Mouse (Mus musculus) stomach, postnatal 0 days (tissue): ENCODE results near the gene Tnip1. TPM values are rescaled to one million over a fixed set of nuclear protein-coding genes. Genes with fewer than 3 reads are reported as not detected.
"Not testable (repeated sequence)": the region's sequence is repeated elsewhere in the genome, so short reads cannot be mapped to it uniquely, and the experiment has no call there.

Source experiments
- ATAC-seq: fragments of 200-750 bp; cut with Nextera tagmentation; 2 replicates; pipeline ENCODE4 v1.8.0; 2017; ENCODE audit not compliant: low FRiP score, low TSS enrichment
- DNase-seq: peaks from one replicate; pipeline ENCODE4 v3.0.0-alpha.2; 2016; ENCODE audit warnings: low spot score
- H3K27ac ChIP-seq: fragments of 300-500 bp; sonication (generic); replicated peaks from 2 replicates; pipeline ENCODE4 v1.5.1; 2014; ENCODE audit warnings: mild to moderate bottlenecking, control low read depth
- H3K27me3 ChIP-seq: fragments of 300-500 bp; sonication (generic); 2 replicates; pipeline ENCODE4 v1.6.1; 2014; ENCODE audit warnings: low read length; ENCODE audit not compliant: control insufficient read depth, insufficient read depth
- H3K36me3 ChIP-seq: fragments of 300-500 bp; sonication (generic); 2 replicates; pipeline ENCODE4 v1.6.1; 2014; ENCODE audit warnings: low read length, mixed read lengths; ENCODE audit not compliant: control insufficient read depth, insufficient read depth
- H3K4me1 ChIP-seq: fragments of 300-500 bp; sonication (generic); replicated peaks from 2 replicates; pipeline ENCODE4 v1.6.1; 2014; ENCODE audit warnings: antibody characterized with exemption; ENCODE audit not compliant: control insufficient read depth, insufficient read depth
- H3K4me2 ChIP-seq: fragments of 300-500 bp; sonication (generic); replicated peaks from 2 replicates; pipeline ENCODE4 v1.6.1; 2014; ENCODE audit warnings: low read depth, mild to moderate bottlenecking, control low read depth, moderate library complexity
- H3K4me3 ChIP-seq: fragments of 300-500 bp; sonication (generic); 2 replicates; pipeline ENCODE4 v1.5.1; 2014; ENCODE audit warnings: low read depth, low read length, control low read depth
- H3K9ac ChIP-seq: fragments of 300-500 bp; sonication (generic); 2 replicates; pipeline ENCODE4 v1.6.1; 2014; ENCODE audit warnings: mild to moderate bottlenecking, low read length, control low read depth, mixed read lengths
- H3K9me3 ChIP-seq: fragments of 300-500 bp; sonication (generic); 2 replicates; pipeline ENCODE4 v1.6.1; 2016; ENCODE audit warnings: low read length; ENCODE audit not compliant: control insufficient read depth
- CTCF ChIP-seq: IDR thresholded peaks from 2 replicates; pipeline ENCODE4 v1.5.1; 2016; ENCODE audit warnings: antibody characterized with exemption, low read depth, mild to moderate bottlenecking, moderate library complexity
- EP300 ChIP-seq: optimal IDR thresholded peaks from 2 replicates; pipeline ENCODE3; 2016; ENCODE audit warnings: antibody characterized with exemption
- WGBS: fragments of 180-500 bp; shearing (Covaris S2); extraction: QIAGEN DNeasy Blood & Tissue Kit; methylation state at CpG from one replicate; pipeline ENCODE4 v1.1.7; 2014; 5-methylcytosine and 5-hydroxymethylcytosine counted together
- polyA plus RNA-seq: library from polyadenylated mRNA; unstranded; fragments of >200 nt; fragmentation: Nextera tagmentation; extraction: Ambion mirVana; gene quantifications from 2 replicates; pipeline ENCODE4 v1.2.1, GENCODE M21; 2015

Tnip1 gene
- polyA plus RNA-seq, 1 experiment from 2014 or later, result 14.7 TPM

- Histone ChIP-seq H3K9me3 (no peaks in the 10 kb centered on the region), H3K4me1 (peaks cover 6% of the 10 kb centered on the region; the same call in 1 of the 2 replicates), H3K9ac (no peak overlapping the region), H3K27ac (no peak overlapping the region), H3K4me2 (no peak overlapping the region), H3K4me3 (no peak overlapping the region), H3K27me3 (no peaks in the 10 kb centered on the region), H3K36me3 (no peaks in the 10 kb centered on the region)
- TF ChIP-seq CTCF, result no peak
- TF ChIP-seq EP300, result no peak
- ATAC-seq (no peak), DNase-seq (no peak)
- 68% methylated on average over 7 of the region's 7 CpGs for WGBS
These were observed 5.8 kb downstream of the Tnip1 start for GRCm38 (mm10) chr11:54956912-54957311.

- Histone ChIP-seq H3K9ac (peak overlapping the region; percentile 90), H3K27me3 (no peaks in the 10 kb centered on the region), H3K9me3 (no peaks in the 10 kb centered on the region), H3K27ac (peak overlapping the region; percentile 94), H3K4me1 (peaks cover 6% of the 10 kb centered on the region; the same call in 1 of the 2 replicates), H3K4me3 (peak overlapping the region; percentile 85), H3K36me3 (no peaks in the 10 kb centered on the region), H3K4me2 (peak overlapping the region; percentile 62)
- under 1% methylated on average over 59 of the region's 59 CpGs for WGBS
- no peak for TF ChIP-seq EP300
- no peak; the same call in 1 of the 2 replicates for TF ChIP-seq CTCF
- ATAC-seq, result peak; percentile 95
- peak; percentile 98 for DNase-seq
These were observed 6.8 kb downstream of the Tnip1 start for GRCm38 (mm10) chr11:54955735-54956480.

GRCm38 (mm10) chr11:54955400-54955734 is 7.3 kb downstream of the Tnip1 start:
- H3K27ac ChIP-seq, result peak overlapping the region; percentile 94
- H3K4me2 ChIP-seq, result peak overlapping the region; percentile 62
- H3K9ac ChIP-seq, result peak overlapping the region; percentile 90
- WGBS, result 35% methylated on average over 10 of the region's 10 CpGs
- not testable (repeated sequence) for H3K4me1 ChIP-seq, H3K9me3 ChIP-seq, H3K27me3 ChIP-seq, H3K36me3 ChIP-seq, DNase-seq, ATAC-seq
- H3K4me3 ChIP-seq, result peak overlapping the region; percentile 85

GRCm38 (mm10) chr11:54954716-54955115 is 8.0 kb downstream of the Tnip1 start:
- ATAC-seq, result no peak
- no peak overlapping the region for H3K9ac ChIP-seq
- 82% methylated on average over 8 of the region's 8 CpGs for WGBS
- peaks cover 6% of the 10 kb centered on the region; the same call in 1 of the 2 replicates for H3K4me1 ChIP-seq
- H3K36me3 ChIP-seq, result no peaks in the 10 kb centered on the region
- DNase-seq, result no peak
- H3K4me3 ChIP-seq, result no peak overlapping the region
- peak overlapping the region; percentile 62 for H3K4me2 ChIP-seq
- TF ChIP-seq CTCF (no peak), EP300 (no peak)
- no peak overlapping the region for H3K27ac ChIP-seq
- H3K27me3 ChIP-seq, result no peaks in the 10 kb centered on the region
- no peaks in the 10 kb centered on the region for H3K9me3 ChIP-seq

GRCm38 (mm10) chr11:54953993-54954446 is 8.7 kb downstream of the Tnip1 start:
- Histone ChIP-seq H3K9ac (peak overlapping the region; percentile 36; the same call in 1 of the 2 replicates), H3K4me3 (no peak overlapping the region), H3K4me2 (0 out of 2 replicates have a peak overlapping the region, but pooled peaks have one; percentile 0), H3K27me3 (no peaks in the 10 kb centered on the region), H3K4me1 (peaks cover 6% of the 10 kb centered on the region; the same call in 1 of the 2 replicates), H3K9me3 (no peaks in the 10 kb centered on the region), H3K36me3 (no peaks in the 10 kb centered on the region), H3K27ac (0 out of 2 replicates have a peak overlapping the region, but pooled peaks have one; percentile 4)
- TF ChIP-seq CTCF (no peak), EP300 (no peak)
- DNase-seq, result no peak
- 39% methylated on average over 9 of the region's 9 CpGs for whole genome bisulfite sequencing
- ATAC-seq, result no peak

- Histone ChIP-seq H3K4me1 (0 out of 2 replicates have a peak, but pooled peaks cover 3% of the 10 kb centered on the region), H3K27ac (no peak overlapping the region), H3K4me2 (no peak overlapping the region), H3K9me3 (no peaks in the 10 kb centered on the region), H3K4me3 (no peak overlapping the region), H3K36me3 (no peaks in the 10 kb centered on the region), H3K9ac (0 out of 2 replicates have a peak overlapping the region, but pooled peaks have one; percentile 13), H3K27me3 (no peaks in the 10 kb centered on the region)
- ATAC-seq (no peak), DNase-seq (no peak)
- TF ChIP-seq CTCF (no peak), EP300 (no peak)
- WGBS, result 66% methylated on average over 6 of the region's 6 CpGs
These were observed 10.1 kb downstream of the Tnip1 start for GRCm38 (mm10) chr11:54952651-54953050.
